Mouse (Mus musculus): ENCODE measurements around the gene Cnih1. TPM values are rescaled to one million over a fixed set of nuclear protein-coding genes. Genes with fewer than 3 reads are reported as not detected.
"Not testable (repeated sequence)": the region's sequence is repeated elsewhere in the genome, so short reads cannot be mapped to it uniquely, and the experiment has no call there.

Cnih1 gene
- 30.1 and 32.5 TPM in 2 replicates for total RNA-seq (2015; ENCODE audit: low replicate concordance)
- 9.3 and 26.3 TPM in 2 replicates for total RNA-seq (2017; ENCODE audit: low replicate concordance)

GRCm38 (mm10) chr14:46787787-46788504 lies at the start of gene Cnih1:
TSS of gene Cnih1 (minus strand) at chr14:46788411.
- ATAC-seq (replicated peaks; ENCODE audit: low FRiP score, poor library complexity, severe bottlenecking): peak; percentile 95

- ATAC-seq (replicated peaks; ENCODE audit: low FRiP score, poor library complexity, severe bottlenecking): peak; percentile 7
Observed at GRCm38 (mm10) chr14:46832354-46833272, 44.4 kb upstream of the Cnih1 start.

GRCm38 (mm10) chr14:46831837-46832333 lies 43.7 kb upstream of the Cnih1 start, which contains the start of gene Cgrrf1:
TSS of gene Cgrrf1 (plus strand) at chr14:46832125.
- ATAC-seq (replicated peaks; ENCODE audit: low FRiP score, poor library complexity, severe bottlenecking): peak; percentile 97

GRCm38 (mm10) chr14:46831295-46831694 lies 43.1 kb upstream of the Cnih1 start:
- ATAC-seq (replicated peaks; ENCODE audit: low FRiP score, poor library complexity, severe bottlenecking): no peak

- ATAC-seq (replicated peaks; ENCODE audit: low FRiP score, poor library complexity, severe bottlenecking): peak; percentile 46
Observed at GRCm38 (mm10) chr14:46827430-46827829, 39.2 kb upstream of the Cnih1 start.

- ATAC-seq (replicated peaks; ENCODE audit: low FRiP score, poor library complexity, severe bottlenecking): no peak
Observed at GRCm38 (mm10) chr14:46823996-46824395, 35.8 kb upstream of the Cnih1 start.

GRCm38 (mm10) chr14:46821873-46822716 lies 33.9 kb upstream of the Cnih1 start, which contains the start of gene Gmfb:
TSS of gene Gmfb (minus strand) at chr14:46822242.
- peak; percentile 97 for ATAC-seq (replicated peaks; ENCODE audit: low FRiP score, poor library complexity, severe bottlenecking)

- peak; percentile 29; the same call in 1 of the 2 replicates for ATAC-seq (replicated peaks; ENCODE audit: low FRiP score, poor library complexity, severe bottlenecking)
Observed at GRCm38 (mm10) chr14:46821271-46821872, 33.2 kb upstream of the Cnih1 start.

GRCm38 (mm10) chr14:46819961-46820360 lies 31.8 kb upstream of the Cnih1 start:
- ATAC-seq (replicated peaks; ENCODE audit: low FRiP score, poor library complexity, severe bottlenecking): not testable (repeated sequence)

GRCm38 (mm10) chr14:46818743-46819142 lies 30.5 kb upstream of the Cnih1 start:
- ATAC-seq (replicated peaks; ENCODE audit: low FRiP score, poor library complexity, severe bottlenecking): no peak

GRCm38 (mm10) chr14:46816916-46817622 lies 28.9 kb upstream of the Cnih1 start:
- ATAC-seq (replicated peaks; ENCODE audit: low FRiP score, poor library complexity, severe bottlenecking): no peak

GRCm38 (mm10) chr14:46815640-46816039 lies 27.4 kb upstream of the Cnih1 start:
- ATAC-seq (replicated peaks; ENCODE audit: low FRiP score, poor library complexity, severe bottlenecking): peak; percentile 89

GRCm38 (mm10) chr14:46807927-46808326 lies 19.7 kb upstream of the Cnih1 start:
- ATAC-seq (replicated peaks; ENCODE audit: low FRiP score, poor library complexity, severe bottlenecking): no peak

GRCm38 (mm10) chr14:46806186-46806585 lies 18.0 kb upstream of the Cnih1 start:
- no peak for ATAC-seq (replicated peaks; ENCODE audit: low FRiP score, poor library complexity, severe bottlenecking)

- ATAC-seq (replicated peaks; ENCODE audit: low FRiP score, poor library complexity, severe bottlenecking): no peak
Observed at GRCm38 (mm10) chr14:46803791-46804190, 15.6 kb upstream of the Cnih1 start.

GRCm38 (mm10) chr14:46803259-46803658 lies 15.0 kb upstream of the Cnih1 start:
- ATAC-seq (replicated peaks; ENCODE audit: low FRiP score, poor library complexity, severe bottlenecking): no peak

- peak; percentile 98 for ATAC-seq (replicated peaks; ENCODE audit: low FRiP score, poor library complexity, severe bottlenecking)
Observed at GRCm38 (mm10) chr14:46800684-46801345, 12.6 kb upstream of the Cnih1 start.

- no peak for ATAC-seq (replicated peaks; ENCODE audit: low FRiP score, poor library complexity, severe bottlenecking)
Observed at GRCm38 (mm10) chr14:46794157-46794556, 5.9 kb upstream of the Cnih1 start.

Measured in erythroblast, adult 5-6 weeks (primary cell).